Mouse (Mus musculus) thymus, adult 2 months (tissue): Measurements from ENCODE around the gene Ttc13.

Source experiments
- CTCF ChIP-seq: fragments of 200-500 bp; IDR thresholded peaks from 2 replicates; pipeline ENCODE4 v1.5.1; 2012; ENCODE audit warnings: mild to moderate bottlenecking, control low read depth, low read length, moderate library complexity, borderline replicate concordance; ENCODE audit not compliant: control insufficient read depth, poor library complexity, insufficient read depth; ENCODE audit errors: extremely low read depth
- POLR2A ChIP-seq: fragments of 200-500 bp; IDR thresholded peaks from 2 replicates; pipeline ENCODE4 v1.6.1; 2012; ENCODE audit warnings: mild to moderate bottlenecking, low read length, control low read depth, moderate library complexity; ENCODE audit not compliant: control insufficient read depth, poor library complexity, insufficient read depth; ENCODE audit errors: extremely low read depth

GRCm38 (mm10) chr8:124635247-124635502 lies 86.6 kb downstream of the Ttc13 start:
- TF ChIP-seq POLR2A: no peak
- no peak for TF ChIP-seq CTCF
